Mouse (Mus musculus) limb, embryonic 14.5 days (tissue): ENCODE data around the gene Dpt. TPM values are rescaled to one million over a fixed set of nuclear protein-coding genes. Genes with fewer than 3 reads are reported as not detected.
"Not testable (repeated sequence)": the region's sequence is repeated elsewhere in the genome, so short reads cannot be mapped to it uniquely, and the experiment has no call there.

Source experiments
- ATAC-seq: fragments of 200-750 bp; cut with Nextera tagmentation; 2 replicates; pipeline ENCODE4 v1.8.0; 2017; ENCODE audit warnings: low read depth, moderate number of reproducible peaks, moderate TSS enrichment; ENCODE audit not compliant: low FRiP score
- DNase-seq: peaks from one replicate; pipeline ENCODE4 v3.0.0-alpha.2; 2015; ENCODE audit warnings: low spot score
- H3K27ac ChIP-seq: fragments of 300-500 bp; sonication (generic); replicated peaks from 2 replicates; pipeline ENCODE4 v1.5.1; 2014; ENCODE audit warnings: low read depth, mild to moderate bottlenecking, low read length, moderate library complexity, mixed read lengths
- H3K27me3 ChIP-seq: fragments of 300-500 bp; sonication (generic); 2 replicates; pipeline ENCODE4 v1.6.1; 2014; ENCODE audit warnings: low read length, mixed read lengths; ENCODE audit not compliant: control insufficient read depth, insufficient read depth
- H3K36me3 ChIP-seq: fragments of 300-500 bp; sonication (generic); 2 replicates; pipeline ENCODE4 v1.6.1; 2014; ENCODE audit warnings: mild to moderate bottlenecking, low read length, moderate library complexity, mixed read lengths; ENCODE audit not compliant: control insufficient read depth, insufficient read depth
- H3K4me1 ChIP-seq: fragments of 300-500 bp; sonication (generic); 2 replicates; pipeline ENCODE4 v1.6.1; 2014; ENCODE audit warnings: antibody characterized with exemption, low read length, mixed read lengths; ENCODE audit not compliant: control insufficient read depth, insufficient read depth
- H3K4me2 ChIP-seq: fragments of 300-500 bp; sonication (generic); replicated peaks from 2 replicates; pipeline ENCODE4 v1.6.1; 2014; ENCODE audit warnings: low read depth, mild to moderate bottlenecking, low read length, moderate library complexity; ENCODE audit not compliant: severe bottlenecking
- H3K4me3 ChIP-seq: fragments of 300-500 bp; sonication (generic); replicated peaks from 2 replicates; pipeline ENCODE4 v1.5.1; 2014; ENCODE audit warnings: low read length
- H3K9ac ChIP-seq: fragments of 300-500 bp; sonication (generic); 2 replicates; pipeline ENCODE4 v1.6.1; 2014; ENCODE audit warnings: mild to moderate bottlenecking, low read depth, low read length, moderate library complexity; ENCODE audit not compliant: severe bottlenecking
- H3K9me3 ChIP-seq: fragments of 300-500 bp; sonication (generic); 2 replicates; pipeline ENCODE4 v1.6.1; 2016; ENCODE audit warnings: low read length; ENCODE audit not compliant: control insufficient read depth
- POLR2A ChIP-seq: fragments of 200-500 bp; IDR thresholded peaks from 2 replicates; pipeline ENCODE4 v1.8.0; 2012; ENCODE audit warnings: inconsistent platforms, mild to moderate bottlenecking, moderate library complexity, borderline replicate concordance; ENCODE audit not compliant: insufficient read depth, insufficient read length; ENCODE audit errors: extremely low read depth
- WGBS: fragments of 180-500 bp; shearing (Covaris S2); extraction: QIAGEN DNeasy Blood & Tissue Kit; methylation state at CpG from one replicate; pipeline ENCODE4 v1.1.7; 2014; 5-methylcytosine and 5-hydroxymethylcytosine counted together
- polyA plus RNA-seq, 2 experiments: library from polyadenylated mRNA; depleted of rRNA in 1 of 2; stranded (reverse) in 1 of 2; unstranded in 1 of 2; fragments of >200 nt; fragmentation: Nextera tagmentation in 1 of 2; extraction: Ambion mirVana in 1 of 2; gene quantifications; 2 replicates each; pipeline versions ENCODE4 v1.2.1 to v1.2.3; 2012 to 2014

Gene Dpt
- polyA plus RNA-seq, 2 experiments, result 31.6 to 34.0 TPM

DNA sequence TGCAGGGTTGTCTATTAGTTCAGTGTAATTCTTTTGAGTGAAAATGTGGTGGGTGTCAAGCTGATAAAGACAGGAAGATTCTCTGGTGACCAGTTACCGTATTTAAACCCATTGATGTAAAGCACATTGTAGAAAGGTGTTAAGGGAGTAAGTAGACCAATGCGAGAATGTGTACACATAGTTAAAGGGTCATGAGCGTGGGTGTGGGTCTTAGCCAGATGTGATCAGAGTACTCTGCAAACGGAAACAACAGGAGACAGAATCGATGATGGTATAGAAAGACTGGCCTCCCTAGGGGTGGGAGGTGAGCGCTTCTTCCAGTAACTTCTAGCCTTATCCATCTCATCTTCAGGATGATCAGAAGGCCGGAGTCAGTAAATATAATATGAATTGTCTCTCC, 8.2 kb upstream of the Dpt start:
- Histone ChIP-seq H3K9me3 (no peaks in the 10 kb centered on the region), H3K4me2 (no peak overlapping the region), H3K4me1 (no peaks in the 10 kb centered on the region), H3K4me3 (no peak overlapping the region), H3K9ac (no peak overlapping the region), H3K27me3 (no peaks in the 10 kb centered on the region), H3K36me3 (no peaks in the 10 kb centered on the region), H3K27ac (no peak overlapping the region)
- 91% methylated on average over 7 of the region's 7 CpGs for WGBS
- ATAC-seq (no peak), DNase-seq (no peak)
- TF ChIP-seq POLR2A, result no peak

DNA sequence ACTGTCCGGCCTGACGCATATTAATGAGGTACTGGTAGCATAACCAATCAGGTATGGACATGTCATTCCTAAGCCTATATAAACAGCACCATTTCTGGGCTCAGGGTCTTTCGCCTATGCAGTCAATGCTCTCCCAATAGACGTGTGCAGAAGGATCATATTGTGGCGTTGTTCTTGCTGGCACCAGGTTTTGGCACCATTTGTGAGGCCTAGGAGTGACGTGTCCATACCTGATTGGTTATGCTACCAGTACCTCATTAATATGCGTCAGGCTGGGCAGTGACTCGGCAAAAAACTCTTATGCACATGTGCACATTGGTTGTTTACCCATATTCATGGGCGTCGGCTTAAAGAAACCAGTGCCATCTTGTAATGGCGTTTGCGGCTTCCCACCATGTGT, 6.1 kb upstream of the Dpt start:
- H3K9ac ChIP-seq, H3K27ac ChIP-seq, H3K4me1 ChIP-seq, H3K9me3 ChIP-seq, H3K4me3 ChIP-seq, DNase-seq, H3K4me2 ChIP-seq, ATAC-seq, H3K27me3 ChIP-seq, H3K36me3 ChIP-seq: not testable (repeated sequence)
- 92% methylated on average over 12 of the region's 12 CpGs for WGBS

DNA sequence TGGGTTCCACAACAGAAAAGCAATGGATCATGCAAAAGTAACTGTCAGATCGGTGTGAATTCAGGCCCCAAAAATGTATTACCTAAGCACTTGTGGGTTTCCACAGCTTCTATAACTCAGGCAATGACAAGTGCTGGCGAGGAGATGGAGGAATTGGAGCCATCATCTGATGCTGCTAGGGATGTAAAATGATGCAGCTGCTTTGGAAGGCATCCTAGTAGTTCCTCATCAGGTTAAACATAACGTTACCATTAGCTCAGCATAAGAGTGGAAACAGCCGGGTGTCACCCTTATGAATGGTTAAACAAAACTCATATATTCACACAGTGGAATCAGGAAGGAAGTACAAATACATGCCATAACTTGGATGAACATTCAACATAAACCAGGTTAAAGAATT, 3.4 kb upstream of the Dpt start:
- Histone ChIP-seq H3K9me3 (no peaks in the 10 kb centered on the region), H3K4me1 (peaks cover 11% of the 10 kb centered on the region; the same call in 1 of the 2 replicates), H3K4me2 (no peak overlapping the region), H3K27me3 (no peaks in the 10 kb centered on the region), H3K9ac (no peak overlapping the region), H3K36me3 (no peaks in the 10 kb centered on the region), H3K27ac (no peak overlapping the region), H3K4me3 (no peak overlapping the region)
- TF ChIP-seq POLR2A, result no peak
- no peak for ATAC-seq
- WGBS, result 76% methylated on average over 4 of the region's 4 CpGs
- no peak for DNase-seq

DNA sequence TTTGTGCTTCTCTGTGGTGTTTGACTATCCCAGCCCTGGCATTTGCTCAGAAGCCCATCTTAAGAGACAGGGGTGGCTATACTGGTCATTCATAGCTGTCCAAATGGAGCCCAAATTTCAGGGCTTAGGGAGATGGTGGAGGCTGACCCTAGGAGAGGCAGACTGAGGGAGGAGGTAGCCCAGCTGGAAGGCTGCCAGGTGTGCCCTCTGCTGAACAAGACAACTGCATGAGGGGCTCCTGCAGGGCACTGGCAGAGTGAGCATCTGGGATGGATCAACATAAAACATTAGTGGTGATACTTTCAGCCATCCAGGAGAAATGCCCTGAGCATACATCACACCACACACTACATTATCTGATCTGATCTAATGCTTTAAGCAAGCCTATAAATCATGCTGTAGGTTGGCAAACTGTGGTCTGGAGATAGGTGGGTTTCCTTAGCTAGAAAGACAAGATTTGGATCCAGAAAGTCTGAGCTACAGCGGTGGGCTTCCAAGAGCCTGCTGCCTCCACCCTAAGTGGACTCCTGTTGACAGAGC, 1.4 kb downstream of the Dpt start:
- H3K27me3 ChIP-seq, result no peaks in the 10 kb centered on the region
- peaks cover 11% of the 10 kb centered on the region; the same call in 1 of the 2 replicates for H3K4me1 ChIP-seq
- no peak overlapping the region for H3K4me2 ChIP-seq
- no peak for DNase-seq
- no peak overlapping the region for H3K4me3 ChIP-seq
- TF ChIP-seq POLR2A, result no peak
- H3K27ac ChIP-seq, result no peak overlapping the region
- H3K36me3 ChIP-seq, result no peaks in the 10 kb centered on the region
- ATAC-seq, result no peak
- no peaks in the 10 kb centered on the region for H3K9me3 ChIP-seq
- WGBS, result 93% methylated on average over 1 of the region's 1 CpGs
- H3K9ac ChIP-seq, result no peak overlapping the region

DNA sequence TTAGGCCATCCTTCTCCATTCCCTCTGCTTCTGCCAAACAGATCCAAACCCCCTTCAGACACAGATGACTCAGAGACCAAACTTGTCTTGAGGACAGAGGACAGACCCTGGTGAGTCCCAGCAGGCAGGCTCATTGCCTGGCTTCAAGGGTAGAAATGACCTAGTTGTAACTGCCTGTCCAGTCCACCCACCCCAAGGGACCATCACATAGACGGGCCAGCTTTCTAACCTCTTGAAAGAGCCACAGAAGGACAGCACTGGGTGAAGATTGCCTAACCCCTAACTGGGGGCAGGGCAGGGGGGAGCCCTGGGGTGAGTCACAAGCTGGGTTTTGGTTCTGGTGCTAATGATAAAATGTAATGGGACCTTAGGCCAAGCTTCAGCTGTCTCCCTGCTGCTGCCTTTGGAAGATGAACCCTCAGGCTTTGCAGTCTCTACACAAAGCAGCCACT, 2.1 kb downstream of the Dpt start:
- Histone ChIP-seq H3K4me3 (no peak overlapping the region), H3K4me2 (no peak overlapping the region), H3K9me3 (no peaks in the 10 kb centered on the region), H3K27ac (no peak overlapping the region), H3K27me3 (no peaks in the 10 kb centered on the region), H3K4me1 (peaks cover 11% of the 10 kb centered on the region; the same call in 1 of the 2 replicates), H3K9ac (no peak overlapping the region), H3K36me3 (no peaks in the 10 kb centered on the region)
- TF ChIP-seq POLR2A, result no peak
- no peak for DNase-seq
- ATAC-seq, result no peak
- WGBS, result 77% methylated on average over 1 of the region's 1 CpGs

DNA sequence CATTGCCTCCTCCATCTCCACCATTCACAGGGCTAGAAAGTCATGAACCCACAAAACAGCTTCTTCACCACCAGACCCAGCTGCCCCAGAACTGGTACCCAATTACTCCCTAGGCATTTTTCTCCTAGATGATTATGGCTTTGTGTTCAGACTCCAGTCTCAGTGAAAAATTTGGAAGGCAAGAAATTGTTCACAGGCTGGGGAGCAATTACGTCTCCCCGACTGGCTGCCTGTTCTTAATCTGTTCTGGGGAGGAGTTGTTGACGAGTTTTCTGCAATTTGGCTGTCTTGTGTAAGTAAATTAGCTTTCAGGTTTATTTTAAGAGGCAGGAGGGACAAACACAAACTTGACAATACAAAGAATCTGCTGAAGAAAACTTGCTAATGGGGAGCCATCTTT, 2.7 kb downstream of the Dpt start:
- Histone ChIP-seq H3K4me1 (peaks cover 11% of the 10 kb centered on the region; the same call in 1 of the 2 replicates), H3K4me2 (no peak overlapping the region), H3K9ac (no peak overlapping the region), H3K27me3 (no peaks in the 10 kb centered on the region), H3K27ac (no peak overlapping the region), H3K9me3 (no peaks in the 10 kb centered on the region), H3K4me3 (no peak overlapping the region), H3K36me3 (no peaks in the 10 kb centered on the region)
- ATAC-seq (no peak), DNase-seq (no peak)
- no peak for TF ChIP-seq POLR2A
- 41% methylated on average over 3 of the region's 3 CpGs for WGBS
